Mouse (Mus musculus): ENCODE results near the gene Samd4.

- no peak for TF ChIP-seq GATA1 (IDR thresholded peaks at IDR 0.05; ENCODE audit: borderline replicate concordance, low read length)
- no peak for TF ChIP-seq FLI1 (IDR thresholded peaks at IDR 0.05; ENCODE audit: low read length)
Observed at GRCm38 (mm10) chr14:46982106-46982505, 99.5 kb downstream of the Samd4 start.

Data from megakaryocyte, embryonic 14.5 days (primary cell).